Mouse (Mus musculus): ENCODE data around the gene Bst2. TPM values are rescaled to one million over a fixed set of nuclear protein-coding genes. Genes with fewer than 3 reads are reported as not detected.
A peak's percentile ranks its signal among the peaks of the same experiment; 100 is the strongest.

The Bst2 gene
- polyA plus RNA-seq, 2 experiments: 12.2 to 41.1 TPM

GRCm38 (mm10) chr8:71545053-71545452 is 7.8 kb upstream of the Bst2 start:
- DNase-seq (ENCODE audit: low read depth in 3 of 3, low spot score in 3 of 3) (no peak), ATAC-seq (ENCODE audit: insufficient read depth) (no peak)
- no peaks in the 10 kb centered on the region for H3K9me3 ChIP-seq (ENCODE audit: control insufficient read depth, low read length)
- H3K9ac ChIP-seq (replicated peaks): no peak overlapping the region
- H3K4me3 ChIP-seq (ENCODE audit: insufficient read depth in 1 of 2, low read depth in 2 of 2, low read length in 2 of 2): no peak overlapping the region
- WGBS (ENCODE audit: insufficient replicate concordance): 81% methylated on average over 11 of the region's 11 CpGs
- no peaks in the 10 kb centered on the region; the same call in 1 of the 2 replicates for H3K36me3 ChIP-seq (replicated peaks; ENCODE audit: control insufficient read depth, insufficient read depth, low read depth)
- no peak overlapping the region for H3K4me2 ChIP-seq (ENCODE audit: low read depth)
- no peak overlapping the region for H3K27ac ChIP-seq
- TF ChIP-seq CTCF (IDR thresholded peaks at IDR 0.05; ENCODE audit: low read depth): no peak
- no peak for TF ChIP-seq EP300 (IDR thresholded peaks at IDR 0.05; ENCODE audit: low read depth)
- no peaks in the 10 kb centered on the region for H3K27me3 ChIP-seq (ENCODE audit: control insufficient read depth, insufficient read depth, low read length)
- peaks cover 3 to 6% of the 10 kb centered on the region in 2 experiments; a peak in 1 of 4 replicates for H3K4me1 ChIP-seq (replicated peaks; ENCODE audit: control insufficient read depth in 2 of 2, insufficient read depth in 2 of 2, low read length in 1 of 2)

GRCm38 (mm10) chr8:71543755-71544154 is 6.5 kb upstream of the Bst2 start:
- H3K9me3 ChIP-seq (ENCODE audit: control insufficient read depth, low read length): no peaks in the 10 kb centered on the region
- H3K27me3 ChIP-seq (ENCODE audit: control insufficient read depth, insufficient read depth, low read length): no peaks in the 10 kb centered on the region
- H3K4me1 ChIP-seq (replicated peaks; ENCODE audit: control insufficient read depth in 2 of 2, insufficient read depth in 2 of 2, low read length in 1 of 2): peaks cover 3 to 6% of the 10 kb centered on the region in 2 experiments; a peak in 1 of 4 replicates
- peak overlapping the region; percentile 83 for H3K4me2 ChIP-seq (ENCODE audit: low read depth)
- ATAC-seq (ENCODE audit: insufficient read depth) (no peak), DNase-seq (ENCODE audit: low read depth in 3 of 3, low spot score in 3 of 3) (no peak)
- no peaks in the 10 kb centered on the region; the same call in 1 of the 2 replicates for H3K36me3 ChIP-seq (replicated peaks; ENCODE audit: control insufficient read depth, insufficient read depth, low read depth)
- H3K4me3 ChIP-seq (ENCODE audit: insufficient read depth in 1 of 2, low read depth in 2 of 2, low read length in 2 of 2): peak overlapping the region in 1 of 2 experiments; percentile 73; a peak in 1 of 4 replicates
- WGBS (ENCODE audit: insufficient replicate concordance): 76% methylated on average over 9 of the region's 9 CpGs
- TF ChIP-seq EP300 (IDR thresholded peaks at IDR 0.05; ENCODE audit: low read depth): no peak
- no peak for TF ChIP-seq CTCF (IDR thresholded peaks at IDR 0.05; ENCODE audit: low read depth)
- H3K27ac ChIP-seq: no peak overlapping the region
- H3K9ac ChIP-seq (replicated peaks): no peak overlapping the region; the same call in 1 of the 2 replicates

DNA sequence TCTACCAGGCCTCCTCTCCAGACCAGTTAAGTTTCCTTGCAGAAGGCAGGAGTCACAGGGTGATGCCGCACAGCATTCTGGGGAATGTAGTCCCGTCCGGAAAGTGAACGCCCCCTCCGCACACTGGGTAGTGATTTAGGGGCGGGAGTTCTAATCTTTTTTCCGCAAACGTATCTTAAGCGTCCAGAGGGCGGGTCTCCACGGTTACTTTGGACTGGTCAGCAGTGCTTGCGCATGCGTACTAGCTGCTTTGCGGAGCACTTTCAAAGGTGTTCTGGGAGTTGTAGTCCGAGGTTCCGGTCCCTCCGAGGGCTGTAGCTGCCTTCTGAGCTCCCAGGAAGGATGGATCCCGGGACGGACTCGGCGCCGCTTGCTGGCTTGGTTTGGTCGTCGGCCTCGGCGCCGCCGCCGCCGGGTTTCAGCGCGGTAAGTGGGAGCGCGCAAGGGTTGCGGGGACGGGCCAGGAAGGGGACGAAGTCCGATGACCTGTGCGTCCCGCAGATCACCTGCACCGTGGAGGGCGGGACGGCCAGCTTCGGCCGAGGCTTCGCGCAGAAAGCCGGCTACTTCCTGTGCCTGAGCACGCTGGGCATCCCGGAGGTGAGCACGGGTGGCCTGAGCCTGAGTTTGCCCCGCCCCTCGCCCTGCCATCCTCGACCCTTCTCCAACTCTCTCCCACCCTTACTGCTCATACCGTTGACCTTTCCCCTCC is 5.5 kb upstream of the Bst2 start, which contains the start of gene Mvb12a:
Gene Mvb12a, plus strand, starts transcription at position 291 of the 712 bp plus-strand sequence.
- peak; percentile 93 for ATAC-seq (ENCODE audit: insufficient read depth)
- no peaks in the 10 kb centered on the region for H3K9me3 ChIP-seq (ENCODE audit: control insufficient read depth, low read length)
- peak within 1 kb of the TSS; percentile 56 for H3K9ac ChIP-seq (replicated peaks)
- TF ChIP-seq CTCF (IDR thresholded peaks at IDR 0.05; ENCODE audit: low read depth): no peak
- 0 out of 2 replicates have a peak, but pooled peaks have one; percentile 20 for TF ChIP-seq EP300 (IDR thresholded peaks at IDR 0.05; ENCODE audit: low read depth)
- H3K27me3 ChIP-seq (ENCODE audit: control insufficient read depth, insufficient read depth, low read length): no peaks in the 10 kb centered on the region
- peak within 1 kb of the TSS; percentile 83 for H3K4me2 ChIP-seq (ENCODE audit: low read depth)
- H3K4me3 ChIP-seq (ENCODE audit: insufficient read depth in 1 of 2, low read depth in 2 of 2, low read length in 2 of 2): peak within 1 kb of the TSS; percentile 63 to 73
- DNase-seq (ENCODE audit: low read depth in 3 of 3, low spot score in 3 of 3): peak; percentile 94 to 96 (median 96)
- peaks cover 8 to 9% of the 10 kb centered on the region in 2 experiments for H3K4me1 ChIP-seq (replicated peaks; ENCODE audit: control insufficient read depth in 2 of 2, insufficient read depth in 2 of 2, low read length in 1 of 2)
- H3K27ac ChIP-seq: no peak within 1 kb of the TSS
- no peaks in the 10 kb centered on the region; the same call in 1 of the 2 replicates for H3K36me3 ChIP-seq (replicated peaks; ENCODE audit: control insufficient read depth, insufficient read depth, low read depth)
- WGBS (ENCODE audit: insufficient replicate concordance): under 1% methylated on average over 55 of the region's 55 CpGs

DNA sequence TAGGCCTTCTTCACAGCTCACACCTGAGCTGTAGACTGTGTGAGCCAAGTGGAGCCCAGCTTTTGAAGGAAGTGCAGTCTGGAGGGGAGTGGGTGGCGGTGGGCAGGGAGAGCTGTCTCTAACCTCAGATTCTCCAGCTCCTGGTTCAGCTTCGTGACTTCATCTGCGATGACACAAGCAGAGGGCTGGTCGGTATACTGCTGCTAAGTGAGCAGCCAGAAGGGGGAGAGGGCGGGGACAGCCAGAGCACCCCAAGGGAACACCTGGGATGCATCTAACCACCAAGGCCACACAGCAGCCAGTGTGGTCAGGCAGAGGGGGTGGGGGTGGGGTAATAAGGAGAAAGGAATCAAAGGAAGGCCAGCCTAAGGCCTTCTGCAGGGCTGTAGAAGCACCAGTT is 1.6 kb downstream of the Bst2 start:
- TF ChIP-seq EP300 (IDR thresholded peaks at IDR 0.05; ENCODE audit: low read depth): no peak
- no peak for TF ChIP-seq CTCF (IDR thresholded peaks at IDR 0.05; ENCODE audit: low read depth)
- H3K27me3 ChIP-seq (ENCODE audit: control insufficient read depth, insufficient read depth, low read length): no peaks in the 10 kb centered on the region
- H3K9ac ChIP-seq (replicated peaks): no peak overlapping the region
- no peak overlapping the region for H3K4me3 ChIP-seq (ENCODE audit: insufficient read depth in 1 of 2, low read depth in 2 of 2, low read length in 2 of 2)
- no peaks in the 10 kb centered on the region for H3K36me3 ChIP-seq (replicated peaks; ENCODE audit: control insufficient read depth, insufficient read depth, low read depth)
- peak overlapping the region; percentile 65; the same call in 1 of the 2 replicates for H3K4me2 ChIP-seq (ENCODE audit: low read depth)
- no peak overlapping the region for H3K27ac ChIP-seq
- H3K4me1 ChIP-seq (replicated peaks; ENCODE audit: control insufficient read depth in 2 of 2, insufficient read depth in 2 of 2, low read length in 1 of 2): peaks cover 8% of the 10 kb centered on the region in 2 experiments
- 63% methylated on average over 5 of the region's 5 CpGs for WGBS (ENCODE audit: insufficient replicate concordance)
- DNase-seq (ENCODE audit: low read depth in 3 of 3, low spot score in 3 of 3): no peak
- ATAC-seq (ENCODE audit: insufficient read depth): no peak
- H3K9me3 ChIP-seq (ENCODE audit: control insufficient read depth, low read length): no peaks in the 10 kb centered on the region

DNA sequence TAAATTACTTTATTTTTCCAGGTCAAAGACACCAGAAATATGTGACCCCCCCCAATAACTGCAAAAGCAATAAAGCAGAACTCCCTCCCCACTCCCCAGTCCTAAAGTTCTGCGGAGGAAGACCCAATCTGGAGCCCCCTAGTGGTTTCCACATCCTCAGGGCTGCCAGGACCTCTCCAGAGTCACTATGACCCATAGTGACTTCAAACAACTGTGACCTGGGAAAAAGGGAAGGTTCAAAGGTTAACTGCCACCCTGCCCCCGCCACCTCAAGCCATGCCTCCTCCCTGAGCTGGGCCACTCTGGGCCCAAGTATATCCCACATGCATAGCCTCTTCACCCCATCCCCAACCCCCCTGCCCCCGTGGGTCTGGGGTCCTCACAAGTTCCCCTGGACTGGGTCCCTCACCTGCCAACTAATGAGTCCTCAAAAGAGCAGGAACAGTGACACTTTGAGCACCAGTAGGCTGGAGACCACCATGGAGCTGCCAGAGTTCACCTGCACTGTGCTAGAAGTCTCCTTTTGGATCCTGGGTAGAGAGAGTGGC is 2.9 kb downstream of the Bst2 start:
- 51% methylated on average over 3 of the region's 3 CpGs for WGBS (ENCODE audit: insufficient replicate concordance)
- no peaks in the 10 kb centered on the region for H3K27me3 ChIP-seq (ENCODE audit: control insufficient read depth, insufficient read depth, low read length)
- no peaks in the 10 kb centered on the region for H3K36me3 ChIP-seq (replicated peaks; ENCODE audit: control insufficient read depth, insufficient read depth, low read depth)
- no peak for TF ChIP-seq EP300 (IDR thresholded peaks at IDR 0.05; ENCODE audit: low read depth)
- TF ChIP-seq CTCF (IDR thresholded peaks at IDR 0.05; ENCODE audit: low read depth): peak; percentile 15; the same call in 1 of the 2 replicates
- no peak for ATAC-seq (ENCODE audit: insufficient read depth)
- H3K27ac ChIP-seq: no peak overlapping the region
- H3K9me3 ChIP-seq (ENCODE audit: control insufficient read depth, low read length): no peaks in the 10 kb centered on the region
- H3K4me2 ChIP-seq (ENCODE audit: low read depth): no peak overlapping the region
- DNase-seq (ENCODE audit: low read depth in 3 of 3, low spot score in 3 of 3): no peak
- no peak overlapping the region for H3K4me3 ChIP-seq (ENCODE audit: insufficient read depth in 1 of 2, low read depth in 2 of 2, low read length in 2 of 2)
- H3K9ac ChIP-seq (replicated peaks): no peak overlapping the region
- H3K4me1 ChIP-seq (replicated peaks; ENCODE audit: control insufficient read depth in 2 of 2, insufficient read depth in 2 of 2, low read length in 1 of 2): peaks cover 8% of the 10 kb centered on the region in 2 experiments
